Mouse (Mus musculus): ENCODE measurements around the gene Fbln5.

DNA sequence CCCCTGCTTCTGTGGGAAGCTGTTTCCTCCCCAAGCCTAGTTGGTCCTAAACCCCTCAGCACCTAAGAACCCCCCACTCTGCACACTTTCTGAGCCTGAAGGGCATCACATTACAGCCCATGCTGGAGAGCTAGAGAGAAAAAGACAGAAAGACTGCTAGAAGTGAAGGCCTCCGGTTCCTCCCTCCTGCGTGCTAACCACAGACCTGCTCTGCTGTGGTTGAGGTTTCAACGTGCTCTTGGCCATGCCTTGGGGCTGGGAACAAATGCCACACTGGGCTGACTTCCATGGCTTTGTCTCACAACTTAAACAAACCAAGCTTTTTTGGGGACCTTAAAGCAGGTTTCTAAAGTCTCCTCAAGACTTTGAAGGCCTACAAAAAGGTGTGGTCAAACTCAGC, 16.4 kb downstream of the Fbln5 start:
- TF ChIP-seq CTCF (IDR thresholded peaks at IDR 0.05; ENCODE audit: low read depth, low read length) (no peak), TAL1 (conservative IDR thresholded peaks at IDR 0.05; ENCODE audit: low read depth, low read length) (no peak), GATA1 (IDR thresholded peaks at IDR 0.05; ENCODE audit: borderline replicate concordance, low read length) (no peak), POLR2AphosphoS5 (IDR thresholded peaks at IDR 0.05; ENCODE audit: insufficient replicate concordance, low read depth, low read length) (no peak), GATA2 (IDR thresholded peaks at IDR 0.05; ENCODE audit: borderline replicate concordance, low read depth, low read length) (no peak)
